Mouse (Mus musculus) stomach, postnatal 0 days (tissue): ENCODE measurements at regions not wholly inside any gene's neighbourhood (a gene's known extent, or its start where the extent isn't known, plus 50 kb on each side); places are given as distances from the start of the nearest gene placed in this dataset.
"Not testable (repeated sequence)": the region's sequence is repeated elsewhere in the genome, so short reads cannot be mapped to it uniquely, and the experiment has no call there.

Experiments
- ATAC-seq: fragments of 200-750 bp; cut with Nextera tagmentation; 2 replicates; pipeline ENCODE4 v1.8.0; 2017; ENCODE audit not compliant: low FRiP score, low TSS enrichment
- DNase-seq: peaks from one replicate; pipeline ENCODE4 v3.0.0-alpha.2; 2016; ENCODE audit warnings: low spot score
- H3K27ac ChIP-seq: fragments of 300-500 bp; sonication (generic); replicated peaks from 2 replicates; pipeline ENCODE4 v1.5.1; 2014; ENCODE audit warnings: mild to moderate bottlenecking, control low read depth
- H3K27me3 ChIP-seq: fragments of 300-500 bp; sonication (generic); 2 replicates; pipeline ENCODE4 v1.6.1; 2014; ENCODE audit warnings: low read length; ENCODE audit not compliant: control insufficient read depth, insufficient read depth
- H3K36me3 ChIP-seq: fragments of 300-500 bp; sonication (generic); 2 replicates; pipeline ENCODE4 v1.6.1; 2014; ENCODE audit warnings: low read length, mixed read lengths; ENCODE audit not compliant: control insufficient read depth, insufficient read depth
- H3K4me1 ChIP-seq: fragments of 300-500 bp; sonication (generic); replicated peaks from 2 replicates; pipeline ENCODE4 v1.6.1; 2014; ENCODE audit warnings: antibody characterized with exemption; ENCODE audit not compliant: control insufficient read depth, insufficient read depth
- H3K4me2 ChIP-seq: fragments of 300-500 bp; sonication (generic); replicated peaks from 2 replicates; pipeline ENCODE4 v1.6.1; 2014; ENCODE audit warnings: low read depth, mild to moderate bottlenecking, control low read depth, moderate library complexity
- H3K4me3 ChIP-seq: fragments of 300-500 bp; sonication (generic); 2 replicates; pipeline ENCODE4 v1.5.1; 2014; ENCODE audit warnings: low read depth, low read length, control low read depth
- H3K9ac ChIP-seq: fragments of 300-500 bp; sonication (generic); 2 replicates; pipeline ENCODE4 v1.6.1; 2014; ENCODE audit warnings: mild to moderate bottlenecking, low read length, control low read depth, mixed read lengths
- H3K9me3 ChIP-seq: fragments of 300-500 bp; sonication (generic); 2 replicates; pipeline ENCODE4 v1.6.1; 2016; ENCODE audit warnings: low read length; ENCODE audit not compliant: control insufficient read depth
- CTCF ChIP-seq: IDR thresholded peaks from 2 replicates; pipeline ENCODE4 v1.5.1; 2016; ENCODE audit warnings: antibody characterized with exemption, low read depth, mild to moderate bottlenecking, moderate library complexity
- EP300 ChIP-seq: optimal IDR thresholded peaks from 2 replicates; pipeline ENCODE3; 2016; ENCODE audit warnings: antibody characterized with exemption
- WGBS: fragments of 180-500 bp; shearing (Covaris S2); extraction: QIAGEN DNeasy Blood & Tissue Kit; methylation state at CpG from one replicate; pipeline ENCODE4 v1.1.7; 2014; 5-methylcytosine and 5-hydroxymethylcytosine counted together

GRCm38 (mm10) chr13:111919417-111919816 is 110.6 kb upstream of the Map3k1 start:
- not testable (repeated sequence) for H3K9me3 ChIP-seq, H3K27ac ChIP-seq, H3K27me3 ChIP-seq, H3K4me2 ChIP-seq, H3K4me3 ChIP-seq, H3K4me1 ChIP-seq, H3K9ac ChIP-seq, H3K36me3 ChIP-seq
- peak; percentile 85 for ATAC-seq
- 59% methylated on average over 11 of the region's 11 CpGs for WGBS
- peak; percentile 74 for DNase-seq
- peak; percentile 37; the same call in 1 of the 2 replicates for TF ChIP-seq CTCF

GRCm38 (mm10) chr13:111920534-111920933 is 111.7 kb upstream of the Map3k1 start:
- no peaks in the 10 kb centered on the region for H3K27me3 ChIP-seq
- no peaks in the 10 kb centered on the region for H3K4me1 ChIP-seq
- H3K4me2 ChIP-seq = no peak overlapping the region
- H3K27ac ChIP-seq = no peak overlapping the region
- ATAC-seq = no peak
- no peak for TF ChIP-seq EP300
- no peak for TF ChIP-seq CTCF
- 81% methylated on average over 2 of the region's 2 CpGs for WGBS
- no peak overlapping the region for H3K4me3 ChIP-seq
- no peak overlapping the region for H3K9ac ChIP-seq
- DNase-seq = no peak
- no peaks in the 10 kb centered on the region for H3K36me3 ChIP-seq
- no peaks in the 10 kb centered on the region for H3K9me3 ChIP-seq

GRCm38 (mm10) chr13:111921142-111922035 is 112.6 kb upstream of the Map3k1 start:
- H3K27me3 ChIP-seq = no peaks in the 10 kb centered on the region
- no peaks in the 10 kb centered on the region for H3K36me3 ChIP-seq
- H3K27ac ChIP-seq = no peak overlapping the region
- H3K9me3 ChIP-seq = no peaks in the 10 kb centered on the region
- ATAC-seq (no peak), DNase-seq (no peak)
- H3K4me2 ChIP-seq = no peak overlapping the region
- TF ChIP-seq CTCF (no peak), EP300 (no peak)
- 90% methylated on average over 5 of the region's 5 CpGs for WGBS
- H3K9ac ChIP-seq = no peak overlapping the region
- H3K4me1 ChIP-seq = no peaks in the 10 kb centered on the region
- H3K4me3 ChIP-seq = no peak overlapping the region

- H3K9me3 ChIP-seq = no peaks in the 10 kb centered on the region
- no peak overlapping the region for H3K4me3 ChIP-seq
- no peaks in the 10 kb centered on the region for H3K4me1 ChIP-seq
- no peak overlapping the region for H3K27ac ChIP-seq
- DNase-seq = no peak
- no peak for ATAC-seq
- no peak overlapping the region for H3K9ac ChIP-seq
- TF ChIP-seq CTCF (no peak), EP300 (no peak)
- H3K27me3 ChIP-seq = no peaks in the 10 kb centered on the region
- WGBS = 92% methylated on average over 7 of the region's 7 CpGs
- no peaks in the 10 kb centered on the region for H3K36me3 ChIP-seq
- no peak overlapping the region for H3K4me2 ChIP-seq
Measured at GRCm38 (mm10) chr13:111925349-111925748, 116.6 kb upstream of the Map3k1 start.

GRCm38 (mm10) chr13:111926801-111927200 is 118.0 kb upstream of the Map3k1 start:
- Histone ChIP-seq H3K27me3 (no peaks in the 10 kb centered on the region), H3K4me3 (no peak overlapping the region), H3K4me2 (no peak overlapping the region), H3K4me1 (no peaks in the 10 kb centered on the region), H3K27ac (no peak overlapping the region), H3K9me3 (no peaks in the 10 kb centered on the region), H3K9ac (no peak overlapping the region), H3K36me3 (no peaks in the 10 kb centered on the region)
- ATAC-seq (no peak), DNase-seq (no peak)
- no peak for TF ChIP-seq CTCF
- no peak for TF ChIP-seq EP300
- 73% methylated on average over 8 of the region's 8 CpGs for WGBS

- no peak for ATAC-seq
- H3K9me3 ChIP-seq = no peaks in the 10 kb centered on the region
- H3K4me2 ChIP-seq = no peak overlapping the region
- H3K4me1 ChIP-seq = no peaks in the 10 kb centered on the region
- DNase-seq = no peak
- H3K27ac ChIP-seq = no peak overlapping the region
- no peaks in the 10 kb centered on the region for H3K27me3 ChIP-seq
- no peak overlapping the region for H3K9ac ChIP-seq
- WGBS = 35% methylated on average over 3 of the region's 3 CpGs
- TF ChIP-seq EP300 (no peak), CTCF (no peak)
- no peaks in the 10 kb centered on the region for H3K36me3 ChIP-seq
- H3K4me3 ChIP-seq = no peak overlapping the region
Measured at GRCm38 (mm10) chr13:111927489-111927888, 118.7 kb upstream of the Map3k1 start.
